9 mouse cellular contexts compared by ENCODE assay signal in the genomic region with DNA sequence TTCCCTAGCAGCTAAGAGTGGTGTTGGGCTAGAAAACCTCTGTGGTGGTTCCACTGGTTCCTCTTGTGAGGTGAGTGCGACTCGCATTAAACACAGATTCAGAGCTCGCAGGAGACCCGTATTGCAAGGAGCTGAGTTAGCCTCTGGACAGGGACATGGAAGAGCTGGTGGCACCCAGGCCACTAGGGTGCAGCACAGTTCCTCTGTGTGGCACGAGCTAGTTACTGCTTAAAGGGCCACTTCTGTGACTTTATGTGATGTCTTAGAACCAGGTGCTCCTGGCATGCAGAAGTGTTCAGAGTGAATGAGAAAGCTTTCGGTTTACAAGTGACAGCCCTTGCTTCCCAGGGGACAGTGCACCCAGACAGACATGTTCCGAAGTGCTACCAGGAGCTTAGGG. TPM values are rescaled to one million over a fixed set of nuclear protein-coding genes. Genes with fewer than 3 reads are reported as not detected.
DNase-seq lines count a peak whose midpoint lies in the region; ATAC-seq and TF ChIP-seq lines count a peak whose summit lies in the region.
"Had no signal": no experiment of that assay in that cellular context is flagged by ENCODE, and none has a peak within 500 bp of the region (broad histone marks: within the 10 kb centered on the region; RNA-seq: fewer than 3 reads in every experiment).

No protein-coding gene starts in this region.

- no peak overlapping the region for H3K4me3 ChIP-seq in heart, adult 2 months
- no peak overlapping the region for H3K4me3 ChIP-seq in heart, embryonic 10.5 days
- no peak overlapping the region for H3K4me3 ChIP-seq in kidney, postnatal 0 days (replicated peaks; ENCODE audit: low read depth, low read length)
- H3K4me3 ChIP-seq in stomach, postnatal 0 days (ENCODE audit: low read depth, low read length): no peak overlapping the region
- no peak overlapping the region for H3K4me3 ChIP-seq in forebrain, embryonic 12.5 days (replicated peaks)
- H3K4me3 ChIP-seq: neural tube, embryonic 12.5 days had no signal

- 61% methylated on average over 7 of the region's 7 CpGs for WGBS in heart, adult 2 months
- WGBS in heart, embryonic 10.5 days: 77% methylated on average over 7 of the region's 7 CpGs
- 61% methylated on average over 7 of the region's 7 CpGs for WGBS in kidney, postnatal 0 days
- WGBS in stomach, postnatal 0 days: 76% methylated on average over 7 of the region's 7 CpGs
- 80% methylated on average over 7 of the region's 7 CpGs for WGBS in forebrain, embryonic 12.5 days

- peak; percentile 40 to 45 for DNase-seq in heart, adult 2 months
- no peak for DNase-seq in heart, embryonic 10.5 days (ENCODE audit: low spot score)
- DNase-seq in A20 (ENCODE audit: low read depth, low spot score): peak; percentile 61
- DNase-seq in R1 (ENCODE audit: low read depth, low spot score): peak; percentile 44
- peak; percentile 63 for DNase-seq in kidney, postnatal 0 days (ENCODE audit: low spot score)
- DNase-seq in lung, postnatal 25 days (ENCODE audit: low spot score): peak; percentile 52
- peak; percentile 68 for DNase-seq in stomach, postnatal 0 days (ENCODE audit: low spot score)

- ATAC-seq in kidney, postnatal 0 days (replicated peaks; ENCODE audit: low FRiP score, low read depth): no peak
- 0 out of 2 replicates have a peak, but pooled peaks have one; percentile 58 for ATAC-seq in stomach, postnatal 0 days (ENCODE audit: low FRiP score, low TSS enrichment)
- ATAC-seq in forebrain, embryonic 12.5 days (ENCODE audit: low FRiP score): no peak

- H3K27me3 ChIP-seq in heart, adult 2 months (ENCODE audit: control insufficient read depth, insufficient read depth, low read length): no peaks in the 10 kb centered on the region
- H3K27me3 ChIP-seq in heart, embryonic 10.5 days (ENCODE audit: insufficient read depth, poor library complexity, severe bottlenecking): no peaks in the 10 kb centered on the region
- no peaks in the 10 kb centered on the region for H3K27me3 ChIP-seq in kidney, postnatal 0 days (ENCODE audit: insufficient read depth, low read length)
- H3K27me3 ChIP-seq in stomach, postnatal 0 days (ENCODE audit: control insufficient read depth, insufficient read depth, low read length): no peaks in the 10 kb centered on the region
- no peaks in the 10 kb centered on the region for H3K27me3 ChIP-seq in forebrain, embryonic 12.5 days
- H3K27me3 ChIP-seq: neural tube, embryonic 12.5 days had no signal

- H3K36me3 ChIP-seq in heart, adult 2 months (ENCODE audit: control insufficient read depth, insufficient read depth, low read length): no peaks in the 10 kb centered on the region
- H3K36me3 ChIP-seq in heart, embryonic 10.5 days: peaks cover 91% of the 10 kb centered on the region
- H3K36me3 ChIP-seq in kidney, postnatal 0 days (ENCODE audit: insufficient read depth, low read length): peaks cover 75% of the 10 kb centered on the region
- peaks cover 45% of the 10 kb centered on the region for H3K36me3 ChIP-seq in stomach, postnatal 0 days (ENCODE audit: control insufficient read depth, insufficient read depth, low read length)
- H3K36me3 ChIP-seq in forebrain, embryonic 12.5 days (replicated peaks): peaks cover 96% of the 10 kb centered on the region

- H3K27ac ChIP-seq in heart, adult 2 months: no peak overlapping the region
- no peak overlapping the region for H3K27ac ChIP-seq in heart, embryonic 10.5 days
- no peak overlapping the region for H3K27ac ChIP-seq in kidney, postnatal 0 days
- H3K27ac ChIP-seq in stomach, postnatal 0 days (replicated peaks): no peak overlapping the region
- H3K27ac ChIP-seq in forebrain, embryonic 12.5 days: no peak overlapping the region
- H3K27ac ChIP-seq: neural tube, embryonic 12.5 days had no signal

- peak; percentile 57 for TF ChIP-seq CTCF in heart, adult 2 months (IDR thresholded peaks at IDR 0.05)
- peak; percentile 75 for TF ChIP-seq CTCF in kidney, postnatal 0 days (IDR thresholded peaks at IDR 0.05; ENCODE audit: low read depth)
- peak; percentile 79 for TF ChIP-seq CTCF in stomach, postnatal 0 days (IDR thresholded peaks at IDR 0.05; ENCODE audit: low read depth)

- no peak for TF ChIP-seq POLR2A in heart, adult 2 months (IDR thresholded peaks at IDR 0.05; ENCODE audit: insufficient read depth, low read depth, low read length)

- H3K9ac ChIP-seq in heart, adult 2 months (ENCODE audit: low read depth, low read length): no peak overlapping the region
- H3K9ac ChIP-seq in kidney, postnatal 0 days (ENCODE audit: low read depth, low read length): no peak overlapping the region
- H3K9ac ChIP-seq in stomach, postnatal 0 days (ENCODE audit: low read length): no peak overlapping the region
- H3K9ac ChIP-seq in forebrain, embryonic 12.5 days: no peak overlapping the region
- H3K9ac ChIP-seq: neural tube, embryonic 12.5 days had no signal

- TF ChIP-seq EP300 in heart, adult 2 months (IDR thresholded peaks at IDR 0.05; ENCODE audit: insufficient read depth, low read depth, low read length): no peak
- no peak for TF ChIP-seq EP300 in stomach, postnatal 0 days (optimal IDR thresholded peaks at IDR 0.05)

- no peaks in the 10 kb centered on the region for H3K9me3 ChIP-seq in heart, embryonic 10.5 days
- H3K9me3 ChIP-seq in kidney, postnatal 0 days (replicated peaks; ENCODE audit: low read length): no peaks in the 10 kb centered on the region
- no peaks in the 10 kb centered on the region for H3K9me3 ChIP-seq in stomach, postnatal 0 days (ENCODE audit: control insufficient read depth, low read length)
- no peaks in the 10 kb centered on the region for H3K9me3 ChIP-seq in forebrain, embryonic 12.5 days
- H3K9me3 ChIP-seq: neural tube, embryonic 12.5 days had no signal

- intact Hi-C loops in heart, adult 2 months (cut with DNase I): no loop called here

- H3K4me1 ChIP-seq in heart, adult 2 months (ENCODE audit: control insufficient read depth, insufficient read depth, low read length): no peaks in the 10 kb centered on the region
- H3K4me1 ChIP-seq in heart, embryonic 10.5 days: no peaks in the 10 kb centered on the region
- H3K4me1 ChIP-seq in kidney, postnatal 0 days (replicated peaks; ENCODE audit: insufficient read depth, low read length): no peaks in the 10 kb centered on the region
- H3K4me1 ChIP-seq in stomach, postnatal 0 days (replicated peaks; ENCODE audit: control insufficient read depth, insufficient read depth): no peaks in the 10 kb centered on the region
- H3K4me1 ChIP-seq in forebrain, embryonic 12.5 days: no peaks in the 10 kb centered on the region
- H3K4me1 ChIP-seq: neural tube, embryonic 12.5 days had no signal

- H3K4me2 ChIP-seq in kidney, postnatal 0 days (ENCODE audit: low read length): no peak overlapping the region
- H3K4me2 ChIP-seq in stomach, postnatal 0 days (replicated peaks; ENCODE audit: low read depth): no peak overlapping the region
- no peak overlapping the region for H3K4me2 ChIP-seq in forebrain, embryonic 12.5 days
- H3K4me2 ChIP-seq: neural tube, embryonic 12.5 days had no signal

- H3K79me2 ChIP-seq in heart, adult 2 months (replicated peaks; ENCODE audit: control insufficient read depth, insufficient read depth, low read length): no peaks in the 10 kb centered on the region

RNA-seq across cellular contexts. Expression of a gene that starts 7.9 kb away (rescaled TPM):
- 10 to 100 TPM; 16.3 TPM for total RNA-seq in heart, adult 2 months (2021)
- polyA plus RNA-seq in heart, adult 2 months (2012; rRNA removed): 19.3 and 23.5 TPM in 2 replicates
- 44.1 and 48.3 TPM in 2 replicates for polyA plus RNA-seq in heart, embryonic 10.5 days (2016; fragmentation: Nextera tagmentation; extraction: Ambion mirVana)
- 32.4 and 34.6 TPM in 2 replicates for polyA plus RNA-seq in kidney, postnatal 0 days (2015; fragmentation: Nextera tagmentation; extraction: Ambion mirVana)
- polyA plus RNA-seq in stomach, postnatal 0 days (2015; fragmentation: Nextera tagmentation; extraction: Ambion mirVana): 19.9 TPM in 2 replicates
- 44.1 and 45.4 TPM in 2 replicates for polyA plus RNA-seq in forebrain, embryonic 12.5 days (2016; fragmentation: Nextera tagmentation; extraction: Ambion mirVana)

RNA-seq across cellular contexts. Expression of a gene that starts 8.0 kb away (rescaled TPM):
- under 1 TPM; 0.42 to 0.45 TPM for total RNA-seq in heart, adult 2 months (2021)
- polyA plus RNA-seq in heart, adult 2 months (2012; rRNA removed): 0.53 and 1.4 TPM in 2 replicates
- 138 and 163 TPM in 2 replicates for polyA plus RNA-seq in heart, embryonic 10.5 days (2016; fragmentation: Nextera tagmentation; extraction: Ambion mirVana)
- 40.0 and 46.3 TPM in 2 replicates for polyA plus RNA-seq in kidney, postnatal 0 days (2015; fragmentation: Nextera tagmentation; extraction: Ambion mirVana)
- polyA plus RNA-seq in stomach, postnatal 0 days (2015; fragmentation: Nextera tagmentation; extraction: Ambion mirVana): 18.9 and 24.1 TPM in 2 replicates
- 136 and 146 TPM in 2 replicates for polyA plus RNA-seq in forebrain, embryonic 12.5 days (2016; fragmentation: Nextera tagmentation; extraction: Ambion mirVana)

RNA-seq across cellular contexts. Expression of a gene that starts 15.3 kb away (rescaled TPM):
- under 1 TPM; 0.36 to 0.57 TPM for total RNA-seq in heart, adult 2 months (2021)
- 0.38 and 0.39 TPM in 2 replicates for polyA plus RNA-seq in heart, adult 2 months (2012; rRNA removed)
- 0.20 and 0.30 TPM in 2 replicates for polyA plus RNA-seq in heart, embryonic 10.5 days (2016; fragmentation: Nextera tagmentation; extraction: Ambion mirVana)
- polyA plus RNA-seq in kidney, postnatal 0 days (2015; fragmentation: Nextera tagmentation; extraction: Ambion mirVana): 0.13 and 0.14 TPM in 2 replicates
- 0.17 and 0.18 TPM in 2 replicates for polyA plus RNA-seq in stomach, postnatal 0 days (2015; fragmentation: Nextera tagmentation; extraction: Ambion mirVana)
- polyA plus RNA-seq in forebrain, embryonic 12.5 days (2016; fragmentation: Nextera tagmentation; extraction: Ambion mirVana): 0.17 and 0.18 TPM in 2 replicates

RNA-seq across cellular contexts. Expression of a gene that starts 33.0 kb away (rescaled TPM):
- 1 to 10 TPM; 5.4 to 6.1 TPM for total RNA-seq in heart, adult 2 months (2021)
- polyA plus RNA-seq in heart, adult 2 months (2012; rRNA removed): 6.4 and 9.4 TPM in 2 replicates
- 23.3 and 24.9 TPM in 2 replicates for polyA plus RNA-seq in heart, embryonic 10.5 days (2016; fragmentation: Nextera tagmentation; extraction: Ambion mirVana)
- polyA plus RNA-seq in kidney, postnatal 0 days (2015; fragmentation: Nextera tagmentation; extraction: Ambion mirVana): 11.7 and 12.1 TPM in 2 replicates
- 23.9 and 25.7 TPM in 2 replicates for polyA plus RNA-seq in stomach, postnatal 0 days (2015; fragmentation: Nextera tagmentation; extraction: Ambion mirVana)
- polyA plus RNA-seq in forebrain, embryonic 12.5 days (2016; fragmentation: Nextera tagmentation; extraction: Ambion mirVana): 22.4 and 24.1 TPM in 2 replicates
